In the genomic region with DNA sequence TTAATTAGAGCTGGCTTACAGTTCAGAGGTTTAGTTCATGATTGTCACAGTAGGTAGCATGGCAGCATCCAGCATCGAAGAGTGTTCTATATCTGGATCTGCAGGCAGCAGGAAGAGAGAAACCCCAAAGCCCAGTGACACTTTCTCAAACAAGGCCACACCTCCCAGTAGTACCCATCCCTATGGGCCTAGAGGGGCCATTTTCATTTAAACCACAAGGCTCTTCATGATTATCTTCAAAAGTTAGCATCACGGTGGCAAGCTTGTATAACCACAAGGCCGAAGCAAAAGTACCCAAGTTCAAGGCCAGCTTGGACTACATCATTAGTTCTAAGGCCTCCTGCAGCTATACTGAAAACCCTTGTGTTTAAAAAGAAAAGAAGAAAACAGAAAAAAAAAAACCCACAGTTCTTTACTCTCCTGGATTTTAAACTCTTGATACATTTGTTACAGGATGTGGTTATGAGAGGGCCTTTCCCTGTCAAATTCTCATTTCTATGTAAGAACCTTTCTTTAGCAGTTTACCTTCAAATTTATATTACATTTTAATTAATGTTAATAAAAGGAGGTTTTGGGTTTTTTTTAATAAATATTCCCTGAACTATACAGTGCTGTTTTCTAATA, we compare ENCODE assay signal across 19 mouse cellular contexts.
A peak's percentile ranks its signal among the peaks of the same experiment; 100 is the strongest.
DNase-seq lines count a peak whose midpoint lies in the region; ATAC-seq and TF ChIP-seq lines count a peak whose summit lies in the region.
"Had no signal": no experiment of that assay in that cellular context is flagged by ENCODE, and none has a peak within 500 bp of the region (broad histone marks: within the 10 kb centered on the region; RNA-seq: fewer than 3 reads in every experiment).

No protein-coding gene starts in this region.

- peak overlapping the region; percentile 63 for H3K27ac ChIP-seq in lung, embryonic 15.5 days
- no peak overlapping the region for H3K27ac ChIP-seq in lung, postnatal 0 days (ENCODE audit: low read length)
- peak overlapping the region; percentile 51 for H3K27ac ChIP-seq in liver, embryonic 15.5 days (replicated peaks)
- H3K27ac ChIP-seq in forebrain, embryonic 12.5 days: no peak overlapping the region
- no peak overlapping the region for H3K27ac ChIP-seq in midbrain, embryonic 15.5 days
- H3K27ac ChIP-seq: heart, embryonic 10.5 days; hindbrain, embryonic 13.5 days; neural tube, embryonic 12.5 days had no signal

- peaks cover 6% of the 10 kb centered on the region; the same call in 1 of the 2 replicates for H3K36me3 ChIP-seq in lung, embryonic 15.5 days
- no peaks in the 10 kb centered on the region for H3K36me3 ChIP-seq in lung, postnatal 0 days (ENCODE audit: insufficient read depth, low read length)
- peaks cover 8% of the 10 kb centered on the region; the same call in 1 of the 2 replicates for H3K36me3 ChIP-seq in liver, embryonic 15.5 days (replicated peaks)
- H3K36me3 ChIP-seq in forebrain, embryonic 12.5 days (replicated peaks): 0 out of 2 replicates have a peak, but pooled peaks cover 3% of the 10 kb centered on the region
- H3K36me3 ChIP-seq in midbrain, embryonic 15.5 days (replicated peaks): no peaks in the 10 kb centered on the region

- no peak for DNase-seq in lung, postnatal 0 days (ENCODE audit: low spot score)
- DNase-seq in 416B (ENCODE audit: low read depth) (peak; percentile 57), MEL-GATA-1-ER (ENCODE audit: extremely low read depth, low read depth) (peak; percentile 4)
- no peak for DNase-seq in left cerebral cortex, adult 18-20 months (ENCODE audit: low spot score in 2 of 2)
- DNase-seq: adrenal gland, adult 2 months; cerebellum, postnatal 14 days; gastrocnemius, postnatal 36 days; heart, postnatal 14 days; lung, embryonic 14.5 days had no signal

- TF ChIP-seq CTCF in lung, postnatal 0 days (IDR thresholded peaks at IDR 0.05): no peak

- H3K27me3 ChIP-seq in lung, embryonic 15.5 days: no peaks in the 10 kb centered on the region
- H3K27me3 ChIP-seq in lung, postnatal 0 days (replicated peaks; ENCODE audit: insufficient read depth, low read length): no peaks in the 10 kb centered on the region
- H3K27me3 ChIP-seq in liver, embryonic 15.5 days: no peaks in the 10 kb centered on the region
- no peaks in the 10 kb centered on the region for H3K27me3 ChIP-seq in forebrain, embryonic 12.5 days
- H3K27me3 ChIP-seq in midbrain, embryonic 15.5 days (replicated peaks): no peaks in the 10 kb centered on the region
- H3K27me3 ChIP-seq: hindbrain, embryonic 13.5 days; megakaryocyte, embryonic 14.5 days; neural tube, embryonic 12.5 days had no signal

- H3K9me3 ChIP-seq in lung, embryonic 15.5 days: no peaks in the 10 kb centered on the region
- H3K9me3 ChIP-seq in lung, postnatal 0 days (ENCODE audit: low read length): no peaks in the 10 kb centered on the region
- no peaks in the 10 kb centered on the region for H3K9me3 ChIP-seq in liver, embryonic 15.5 days (replicated peaks)
- no peaks in the 10 kb centered on the region for H3K9me3 ChIP-seq in forebrain, embryonic 12.5 days
- H3K9me3 ChIP-seq in midbrain, embryonic 15.5 days: no peaks in the 10 kb centered on the region
- H3K9me3 ChIP-seq: heart, embryonic 10.5 days; hindbrain, embryonic 13.5 days; megakaryocyte, embryonic 14.5 days; neural tube, embryonic 12.5 days had no signal

- TF ChIP-seq EP300 in lung, postnatal 0 days (IDR thresholded peaks at IDR 0.05): no peak

- 89% methylated on average over 3 of the region's 3 CpGs for whole genome bisulfite sequencing in lung, embryonic 15.5 days
- WGBS in lung, postnatal 0 days: 93% methylated on average over 3 of the region's 3 CpGs
- WGBS in liver, embryonic 15.5 days (ENCODE audit: insufficient replicate concordance): 33% methylated on average over 3 of the region's 3 CpGs
- 98% methylated on average over 3 of the region's 3 CpGs for WGBS in forebrain, embryonic 12.5 days
- WGBS in midbrain, embryonic 15.5 days: 90% methylated on average over 3 of the region's 3 CpGs

- H3K4me2 ChIP-seq in lung, embryonic 15.5 days: no peak overlapping the region
- H3K4me2 ChIP-seq in lung, postnatal 0 days (replicated peaks; ENCODE audit: low read depth, low read length): no peak overlapping the region
- no peak overlapping the region for H3K4me2 ChIP-seq in liver, embryonic 15.5 days
- H3K4me2 ChIP-seq in forebrain, embryonic 12.5 days: no peak overlapping the region
- no peak overlapping the region for H3K4me2 ChIP-seq in midbrain, embryonic 15.5 days
- H3K4me2 ChIP-seq: hindbrain, embryonic 13.5 days; lung, embryonic 14.5 days; neural tube, embryonic 12.5 days had no signal

- H3K9ac ChIP-seq in lung, embryonic 15.5 days: no peak overlapping the region
- H3K9ac ChIP-seq in lung, postnatal 0 days (replicated peaks; ENCODE audit: low read depth): no peak overlapping the region
- H3K9ac ChIP-seq in liver, embryonic 15.5 days: no peak overlapping the region
- H3K9ac ChIP-seq in forebrain, embryonic 12.5 days: no peak overlapping the region
- no peak overlapping the region for H3K9ac ChIP-seq in midbrain, embryonic 15.5 days
- H3K9ac ChIP-seq: hindbrain, embryonic 13.5 days; lung, embryonic 14.5 days; neural tube, embryonic 12.5 days had no signal

- peaks cover 8% of the 10 kb centered on the region for H3K4me1 ChIP-seq in lung, embryonic 15.5 days
- no peaks in the 10 kb centered on the region for H3K4me1 ChIP-seq in lung, postnatal 0 days (ENCODE audit: insufficient read depth, low read depth, low read length)
- peaks cover 19% of the 10 kb centered on the region for H3K4me1 ChIP-seq in liver, embryonic 15.5 days (replicated peaks)
- no peaks in the 10 kb centered on the region for H3K4me1 ChIP-seq in forebrain, embryonic 12.5 days
- no peaks in the 10 kb centered on the region for H3K4me1 ChIP-seq in midbrain, embryonic 15.5 days
- H3K4me1 ChIP-seq: heart, embryonic 10.5 days; hindbrain, embryonic 13.5 days; neural tube, embryonic 12.5 days had no signal

- no peak for ATAC-seq in lung, embryonic 15.5 days (ENCODE audit: borderline replicate concordance, extremely low read depth, low FRiP score, low TSS enrichment)
- ATAC-seq in lung, postnatal 0 days: no peak
- ATAC-seq in liver, embryonic 15.5 days (ENCODE audit: insufficient read depth): peak; percentile 37
- no peak for ATAC-seq in forebrain, embryonic 12.5 days (ENCODE audit: low FRiP score)
- ATAC-seq in midbrain, embryonic 15.5 days (replicated peaks): no peak
- ATAC-seq: forebrain, embryonic 14.5 days; intestine, embryonic 16.5 days had no signal

- no peak overlapping the region for H3K4me3 ChIP-seq in lung, embryonic 15.5 days
- no peak overlapping the region for H3K4me3 ChIP-seq in lung, postnatal 0 days (ENCODE audit: low read depth, low read length)
- H3K4me3 ChIP-seq in liver, embryonic 15.5 days (replicated peaks): no peak overlapping the region
- no peak overlapping the region for H3K4me3 ChIP-seq in forebrain, embryonic 12.5 days (replicated peaks)
- H3K4me3 ChIP-seq in midbrain, embryonic 15.5 days: no peak overlapping the region
- H3K4me3 ChIP-seq: heart, embryonic 10.5 days; hindbrain, embryonic 13.5 days; megakaryocyte, embryonic 14.5 days; neural tube, embryonic 12.5 days had no signal

Comparison
In these comparisons a context has a peak if more than half of its experiments do, and no peak if none do; other contexts are left out.
1. H3K27ac ChIP-seq: peak in lung, embryonic 15.5 days (single experiment) and liver, embryonic 15.5 days (single experiment); none in lung, postnatal 0 days (single experiment), forebrain, embryonic 12.5 days (single experiment) and midbrain, embryonic 15.5 days (single experiment).
2. DNase-seq: peak in 416B (single experiment) and MEL-GATA-1-ER (single experiment); none in lung, postnatal 0 days (single experiment) and left cerebral cortex, adult 18-20 months (0 of 2).